ENCODE assay signal across 24 mouse cellular contexts in genomic region chr1:154528803-154529202, GRCm38 (mm10).
"Had no signal": no experiment of that assay in that cellular context is flagged by ENCODE, and none has a peak within 500 bp of the region (broad histone marks: within the 10 kb centered on the region; RNA-seq: fewer than 3 reads in every experiment).

No protein-coding gene starts in this region.

- H3K27ac ChIP-seq: gastrocnemius, adult 2 months; heart, embryonic 10.5 days; hindbrain, embryonic 10.5 days; hindbrain, embryonic 12.5 days; hindbrain, embryonic 14.5 days; intestine, embryonic 15.5 days; limb, embryonic 10.5 days; limb, embryonic 12.5 days had no signal

- H3K4me2 ChIP-seq: heart, embryonic 12.5 days; hindbrain, embryonic 12.5 days; hindbrain, embryonic 14.5 days; intestine, embryonic 15.5 days; limb, embryonic 12.5 days; liver, embryonic 11.5 days had no signal

- H3K4me1 ChIP-seq: heart, embryonic 10.5 days; heart, embryonic 12.5 days; intestine, embryonic 15.5 days had no signal

- H3K9me3 ChIP-seq: heart, embryonic 10.5 days; heart, embryonic 12.5 days; hindbrain, embryonic 10.5 days; hindbrain, embryonic 12.5 days; intestine, embryonic 15.5 days; limb, embryonic 10.5 days; limb, embryonic 12.5 days had no signal

- H3K4me3 ChIP-seq: gastrocnemius, adult 2 months; heart, embryonic 10.5 days; heart, embryonic 12.5 days; hindbrain, embryonic 10.5 days; hindbrain, embryonic 12.5 days; intestine, embryonic 15.5 days; limb, embryonic 10.5 days; limb, embryonic 12.5 days had no signal

- H3K27me3 ChIP-seq: heart, embryonic 12.5 days; hindbrain, embryonic 12.5 days; intestine, embryonic 15.5 days; limb, embryonic 12.5 days had no signal

- ATAC-seq: hindbrain, embryonic 16.5 days; inflammation-experienced regulatory T-cells, adult 6 months; intestine, embryonic 15.5 days; intestine, postnatal 0 days had no signal

- DNase-seq: gastrocnemius, adult 2 months; gastrocnemius, postnatal 10 days; gastrocnemius, postnatal 25 days; heart, adult 18-20 months; heart, postnatal 10 days; heart, postnatal 4 days; kidney, adult 18-20 months; kidney, adult 8-10 months; kidney, postnatal 10 days; kidney, postnatal 25 days; kidney, postnatal 4 days; liver had no signal

- H3K9ac ChIP-seq: heart, embryonic 12.5 days; hindbrain, embryonic 12.5 days; hindbrain, embryonic 14.5 days; intestine, embryonic 15.5 days; limb, embryonic 12.5 days had no signal

- H3K36me3 ChIP-seq: heart, embryonic 10.5 days; heart, embryonic 12.5 days; hindbrain, embryonic 10.5 days; hindbrain, embryonic 12.5 days; intestine, embryonic 15.5 days; limb, embryonic 10.5 days; limb, embryonic 12.5 days had no signal
